Mouse (Mus musculus) megakaryocyte-erythroid progenitor cell, adult 5-6 weeks (primary cell): ENCODE measurements around the gene Tspear. TPM values are rescaled to one million over a fixed set of nuclear protein-coding genes. Genes with fewer than 3 reads are reported as not detected.
"Not testable (repeated sequence)": the region's sequence is repeated elsewhere in the genome, so short reads cannot be mapped to it uniquely, and the experiment has no call there.

Experiments
- ATAC-seq: replicated peaks from 2 replicates; pipeline ENCODE4 v1.8.0; 2016; ENCODE audit warnings: mild to moderate bottlenecking, inconsistent platforms; ENCODE audit not compliant: severe bottlenecking, poor library complexity, low FRiP score, low TSS enrichment
- total RNA-seq, 2 experiments: library from RNA; stranded (forward) in 1 of 2; stranded (reverse) in 1 of 2; fragments of 200-1000, 215-1000 nt in 1 of 2; fragments of >200 nt in 1 of 2; fragmentation: Nextera tagmentation in 1 of 2; gene quantifications; 2 replicates each; pipeline ENCODE4 v1.2.3; 2014 to 2017

The Tspear gene
- total RNA-seq, 2 experiments from 2014 or later: 0.22 TPM; not detected in 1

DNA sequence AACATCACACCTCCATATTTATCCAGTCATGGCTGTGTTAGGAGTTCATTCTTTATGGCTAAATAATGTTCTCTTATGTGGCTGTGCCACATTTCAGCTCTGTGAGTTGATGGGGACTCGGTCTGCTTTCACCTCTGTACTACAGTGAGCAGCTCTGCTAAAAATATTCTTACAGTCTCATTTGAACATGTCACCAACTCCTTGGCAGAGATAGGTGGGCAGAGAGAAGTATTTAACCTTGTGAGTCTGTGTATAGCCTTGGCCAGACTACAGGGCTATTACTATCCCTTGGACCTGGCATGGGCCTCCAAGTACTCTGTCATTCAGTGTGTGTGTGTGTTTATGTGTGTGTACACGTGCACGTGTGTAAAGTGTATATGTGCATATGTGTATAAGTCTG is 85.8 kb downstream of the Tspear start:
- not testable (repeated sequence) for ATAC-seq

DNA sequence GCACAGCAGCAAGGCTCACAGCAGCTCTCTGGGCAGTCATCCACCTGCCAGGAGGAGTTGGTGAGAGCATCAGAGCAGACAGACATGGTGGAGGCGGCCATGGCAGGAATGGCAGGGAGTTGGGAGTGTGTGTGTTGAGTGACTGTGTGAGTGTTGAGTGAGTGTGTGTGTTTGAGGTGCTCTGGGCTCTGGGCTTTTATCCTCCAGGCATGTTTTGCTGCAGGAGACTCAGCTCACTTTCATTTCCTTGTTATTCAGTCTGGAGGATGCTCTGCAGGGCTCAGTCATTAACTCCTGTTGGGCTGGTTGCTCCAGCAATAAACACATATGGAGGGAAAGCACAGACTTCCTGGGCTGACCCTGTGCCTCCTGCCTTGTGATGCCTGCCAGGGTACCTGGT is 90.5 kb downstream of the Tspear start, which contains the start of gene Gm7138:
TSS of gene Gm7138 (minus strand) at position 101 of the 400 bp plus-strand sequence.
- not testable (repeated sequence) for ATAC-seq

DNA sequence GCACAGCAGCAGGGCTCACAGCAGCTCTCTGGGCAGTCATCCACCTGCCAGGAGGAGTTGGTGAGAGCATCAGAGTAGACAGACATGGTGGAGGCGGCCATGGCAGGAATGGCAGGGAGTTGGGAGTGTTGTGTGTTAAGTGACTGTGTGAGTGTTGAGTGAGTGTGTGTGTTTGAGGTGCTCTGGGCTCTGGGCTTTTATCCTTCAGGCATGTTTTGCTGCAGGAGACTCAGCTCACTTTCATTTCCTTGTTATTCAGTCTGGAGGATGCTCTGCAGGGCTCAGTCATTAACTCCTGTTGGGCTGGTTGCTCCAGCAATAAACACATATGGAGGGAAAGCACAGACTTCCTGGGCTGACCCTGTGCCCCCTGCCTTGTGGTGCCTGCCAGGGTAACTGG is 96.1 kb downstream of the Tspear start, which contains the start of gene Gm3250:
TSS of gene Gm3250 (minus strand) at position 101 of the 400 bp plus-strand sequence.
- ATAC-seq: not testable (repeated sequence)

DNA sequence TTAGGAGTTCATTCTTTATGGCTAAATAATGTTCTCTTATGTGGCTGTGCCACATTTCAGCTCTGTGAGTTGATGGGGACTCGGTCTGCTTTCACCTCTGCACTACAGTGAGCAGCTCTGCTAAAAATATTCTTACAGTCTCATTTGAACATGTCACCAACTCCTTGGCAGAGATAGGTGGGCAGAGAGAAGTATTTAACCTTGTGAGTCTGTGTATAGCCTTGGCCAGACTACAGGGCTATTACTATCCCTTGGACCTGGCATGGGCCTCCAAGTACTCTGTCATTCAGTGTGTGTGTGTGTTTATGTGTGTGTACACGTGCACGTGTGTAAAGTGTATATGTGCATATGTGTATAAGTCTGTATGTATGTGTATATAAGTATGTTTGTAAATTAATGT is 97.0 kb downstream of the Tspear start:
- ATAC-seq: not testable (repeated sequence)

GRCm38 (mm10) chr10:77787876-77788275 is 101.5 kb downstream of the Tspear start, which contains the start of gene Gm7137:
Gene Gm7137 (minus strand): TSS chr10:77788200.
- ATAC-seq: not testable (repeated sequence)

DNA sequence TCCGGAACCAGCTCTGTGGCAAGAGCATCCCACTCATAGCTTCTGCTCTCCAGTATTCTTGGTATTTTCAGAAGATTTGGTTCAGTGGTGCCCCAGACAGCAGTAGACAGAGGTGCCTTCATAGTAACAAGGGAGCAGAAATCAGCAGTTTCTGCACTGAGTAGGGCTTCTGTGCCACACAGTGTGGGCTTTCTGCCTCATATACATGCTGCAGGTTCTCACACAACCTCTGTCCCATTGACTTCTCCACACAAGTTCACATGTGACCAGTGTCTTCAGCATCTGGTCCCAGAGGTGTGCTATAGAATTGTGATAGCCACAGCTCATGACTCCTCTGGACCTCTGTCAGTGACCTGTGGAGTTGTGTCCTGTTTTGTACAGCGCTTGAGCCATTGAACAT is 102.3 kb downstream of the Tspear start:
- no peak for ATAC-seq

DNA sequence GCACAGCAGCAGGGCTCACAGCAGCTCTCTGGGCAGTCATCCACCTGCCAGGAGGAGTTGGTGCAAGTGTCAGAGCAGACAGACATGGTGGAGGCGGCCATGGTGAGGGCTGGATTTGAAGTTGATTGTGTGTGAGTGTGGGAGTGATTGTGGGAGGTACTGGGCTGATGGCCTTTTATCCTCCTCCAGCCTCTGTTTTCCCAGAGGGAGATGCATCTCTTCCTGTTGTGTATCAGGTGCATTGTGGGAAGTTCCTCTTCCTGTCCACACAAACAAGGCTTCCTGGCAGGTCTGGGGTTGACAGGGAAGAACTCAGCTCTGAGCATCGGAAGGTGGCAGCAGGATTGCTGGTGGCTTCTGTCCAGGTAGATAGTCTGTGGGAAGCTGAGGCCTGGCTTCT is 108.6 kb downstream of the Tspear start, which contains the start of gene Gm9639:
TSS of gene Gm9639 (minus strand) at position 101 of the 400 bp plus-strand sequence.
- ATAC-seq: no peak

- ATAC-seq: no peak
Observed at GRCm38 (mm10) chr10:77797677-77798076, 111.3 kb downstream of the Tspear start.

DNA sequence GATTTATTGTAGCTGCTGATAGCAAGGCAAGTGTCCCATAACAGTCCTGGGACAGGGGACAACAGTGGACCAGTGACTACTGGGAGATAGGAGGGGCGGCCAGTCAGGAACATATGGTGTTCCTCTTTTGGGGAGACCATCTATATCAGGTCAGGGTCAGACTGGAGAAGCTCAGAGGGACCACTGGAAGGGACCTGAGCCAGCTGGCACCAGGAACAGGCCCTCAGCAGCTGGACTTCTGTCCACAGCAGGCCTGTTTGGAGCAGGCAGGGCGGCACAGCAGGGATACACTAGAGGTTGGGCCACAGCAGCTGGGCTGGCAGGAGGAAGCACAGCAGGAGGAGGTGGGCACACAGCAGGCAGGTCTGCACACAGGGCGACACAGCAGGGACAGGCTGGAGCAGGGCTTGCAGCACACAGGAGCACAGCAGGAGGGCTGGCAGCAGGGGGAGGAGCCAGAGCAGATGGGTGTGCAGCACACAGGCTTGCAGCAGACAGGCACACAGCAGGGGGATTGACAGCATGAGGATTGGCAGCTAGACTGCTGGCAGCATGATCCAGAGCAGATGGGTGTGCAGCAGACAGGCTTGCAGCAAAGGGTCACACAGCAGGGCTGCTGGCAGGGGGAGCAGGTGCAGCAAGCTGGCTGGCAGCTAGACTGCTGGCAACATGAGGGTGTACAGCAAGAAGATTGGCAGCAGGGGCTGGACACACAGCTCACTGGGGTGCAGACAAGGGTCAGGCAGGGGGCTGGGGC is 112.0 kb downstream of the Tspear start:
- not testable (repeated sequence) for ATAC-seq

- no peak for ATAC-seq
Observed at GRCm38 (mm10) chr10:77798921-77799508, 112.6 kb downstream of the Tspear start, which contains the start of gene Gm19668. Gene Gm19668 (minus strand): TSS chr10:77799133.

GRCm38 (mm10) chr10:77804095-77804494 is 117.7 kb downstream of the Tspear start:
- ATAC-seq: no peak

DNA sequence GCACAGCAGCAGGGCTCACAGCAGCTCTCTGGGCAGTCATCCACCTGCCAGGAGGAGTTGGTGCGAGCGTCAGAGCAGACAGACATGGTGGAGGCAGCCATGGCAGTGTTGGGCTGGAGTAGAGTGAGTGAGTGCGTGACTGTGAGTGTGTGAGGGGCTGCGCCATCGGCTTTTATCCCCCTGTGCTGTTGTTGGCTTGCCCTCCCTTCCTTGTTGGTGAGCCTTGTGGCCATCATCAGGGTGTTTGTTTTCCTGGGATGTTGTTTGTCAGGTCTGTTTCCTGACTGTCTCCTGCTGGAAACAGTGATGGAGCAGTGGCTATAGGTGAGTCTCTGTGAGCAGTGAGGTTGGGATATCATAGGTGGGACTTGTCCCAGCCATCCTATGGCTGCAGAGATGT is 125.4 kb downstream of the Tspear start, which contains the start of gene Gm9507:
TSS of gene Gm9507 (minus strand) at position 101 of the 400 bp plus-strand sequence.
- no peak for ATAC-seq

- no peak for ATAC-seq
Observed at GRCm38 (mm10) chr10:77814382-77814781, 128.0 kb downstream of the Tspear start, which contains the start of gene Gm2696. Gene Gm2696 (plus strand): TSS chr10:77814682.

GRCm38 (mm10) chr10:77815514-77815913 is 129.1 kb downstream of the Tspear start:
- 0 out of 2 replicates have a peak, but pooled peaks have one; percentile 4 for ATAC-seq

DNA sequence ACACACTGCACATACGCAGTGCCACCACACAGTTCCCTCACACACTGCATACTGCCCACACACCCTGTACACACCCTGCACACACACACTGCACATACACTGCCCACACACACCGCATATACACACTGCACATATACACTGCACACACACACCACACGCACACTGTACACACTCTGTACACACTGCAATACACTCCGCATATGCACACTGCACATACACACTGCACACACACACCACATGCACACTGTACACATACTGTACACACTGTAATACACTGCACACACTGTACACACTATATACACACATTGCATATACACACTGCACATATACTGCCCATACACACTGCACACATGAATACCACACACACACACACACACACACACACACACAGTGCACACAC is 132.2 kb downstream of the Tspear start:
- ATAC-seq: no peak

DNA sequence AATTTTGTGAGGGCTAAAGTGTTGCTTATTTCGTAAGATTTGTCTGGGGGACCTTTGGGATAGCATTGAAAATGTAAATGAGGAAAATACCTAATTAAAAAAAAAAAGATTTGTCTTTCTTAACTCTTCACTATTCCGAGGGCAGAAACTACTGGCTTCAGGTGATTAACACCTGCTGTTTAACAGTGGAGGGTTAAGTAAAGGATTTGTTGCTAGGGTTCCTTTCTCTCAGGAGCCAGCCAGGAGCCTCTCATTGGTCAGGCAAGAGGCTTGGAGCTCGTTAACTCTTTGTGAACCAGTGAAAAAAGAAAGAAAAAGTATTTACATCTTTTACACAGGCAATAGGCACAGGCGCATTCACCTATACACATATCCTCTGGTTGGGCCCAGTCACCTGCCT is 132.8 kb downstream of the Tspear start:
- ATAC-seq: no peak

DNA sequence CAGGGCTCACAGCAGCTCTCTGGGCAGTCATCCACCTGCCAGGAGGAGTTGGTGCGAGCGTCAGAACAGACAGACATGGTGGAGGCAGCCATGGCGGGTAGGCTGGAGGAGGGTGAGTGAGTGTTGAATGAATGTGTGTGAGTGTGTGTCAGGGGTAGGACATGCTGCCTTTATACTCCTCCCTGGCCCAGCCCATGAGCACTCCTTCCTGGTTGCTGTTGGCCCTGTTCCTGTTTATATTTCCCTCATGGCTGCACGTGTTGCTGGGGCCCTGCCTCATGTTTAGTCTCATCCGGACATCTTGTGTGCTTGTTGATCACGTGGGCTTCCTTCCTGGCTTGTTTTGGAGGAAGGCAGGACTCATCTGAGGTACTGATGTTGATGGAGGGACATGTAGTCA is 140.6 kb downstream of the Tspear start, which contains the start of gene Krtap10-4:
TSS of gene Krtap10-4 (minus strand) at position 145 of the 400 bp plus-strand sequence.
- ATAC-seq: no peak

DNA sequence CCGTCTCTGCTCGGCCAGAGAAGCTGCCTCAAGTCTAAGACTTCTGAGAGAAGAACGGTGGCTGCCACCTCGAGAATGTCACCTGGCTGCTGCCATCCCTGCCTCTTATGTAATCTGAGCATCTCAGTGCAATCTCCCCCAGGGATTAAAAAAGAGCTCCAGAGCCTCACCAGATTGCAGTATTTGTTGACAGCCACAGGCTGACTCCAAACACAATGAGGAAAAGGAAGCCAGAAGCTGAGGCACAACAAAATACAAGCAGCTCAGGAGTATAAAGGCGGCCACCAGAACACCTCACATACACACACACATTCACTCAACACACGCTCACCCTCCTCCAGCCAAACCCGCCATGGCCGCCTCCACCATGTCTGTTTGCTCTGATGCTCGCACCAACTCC is 149.3 kb downstream of the Tspear start, which contains the start of gene Krtap10-10:
TSS of gene Krtap10-10 (plus strand) at position 301 of the 400 bp plus-strand sequence.
- ATAC-seq: no peak

DNA sequence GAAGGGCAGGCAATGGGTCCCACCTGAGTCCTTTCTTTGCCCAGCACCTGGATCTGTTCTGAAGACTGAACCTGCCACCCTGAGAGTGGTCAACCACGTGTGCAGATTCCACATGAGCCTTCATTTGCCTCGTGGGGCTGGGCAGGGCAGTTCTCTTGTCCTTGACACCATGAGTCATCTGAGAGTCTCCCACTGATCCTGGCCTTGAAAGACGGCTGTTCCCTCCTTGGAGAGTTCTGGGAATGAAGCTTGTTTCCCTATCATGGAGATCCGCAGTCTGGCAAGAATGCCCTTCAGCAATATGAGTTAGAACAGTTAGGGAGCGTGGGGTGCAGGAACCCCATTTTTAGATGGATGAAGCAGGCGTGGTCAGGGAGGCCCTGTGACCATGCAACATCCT is 152.6 kb downstream of the Tspear start:
- no peak for ATAC-seq

- ATAC-seq: no peak
Observed at GRCm38 (mm10) chr10:77846503-77846902, 160.1 kb downstream of the Tspear start, which contains the start of gene Gm36176. Gene Gm36176 (plus strand): TSS chr10:77846803.
